Mouse (Mus musculus): ENCODE results near the gene Clstn2.

DNA sequence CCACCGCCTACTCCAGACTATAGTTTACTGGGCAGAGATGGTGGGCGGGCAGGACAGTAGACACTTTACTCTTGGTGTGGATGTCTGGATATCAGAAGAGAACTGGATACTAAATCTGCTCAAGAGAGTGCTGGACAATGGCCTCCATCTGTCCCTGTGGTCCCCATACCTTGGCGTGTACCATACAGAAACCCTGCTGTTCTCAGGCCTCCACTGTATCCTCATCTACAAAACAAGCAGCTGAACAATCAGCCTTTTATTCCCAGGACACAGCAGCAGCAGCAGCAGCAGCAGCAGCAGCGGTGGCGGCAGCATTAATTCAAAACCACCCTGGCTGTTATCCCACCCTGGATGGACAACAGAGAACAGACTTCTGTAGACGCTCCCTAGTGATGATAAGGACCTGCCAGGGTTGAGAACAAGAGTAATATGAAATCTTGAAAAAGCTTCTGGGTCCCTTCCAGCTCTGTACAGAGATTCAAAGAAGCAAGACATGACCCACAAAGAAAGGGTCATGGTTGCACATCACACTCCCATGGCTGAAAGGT lies 404.5 kb downstream of the Clstn2 start:
- TF ChIP-seq CTCF (IDR thresholded peaks at IDR 0.05; ENCODE audit: low read depth) (no peak), EP300 (optimal IDR thresholded peaks at IDR 0.05) (no peak)

All from stomach, postnatal 0 days (tissue).